Mouse (Mus musculus) 3134 (cell line): ENCODE data around the gene Tmem163.
A peak's percentile ranks its signal among the peaks of the same experiment; 100 is the strongest.

Experiments
- DNase-seq: peaks from one replicate; pipeline ENCODE4 v3.0.0-alpha.2; 2011; ENCODE audit warnings: low spot score; ENCODE audit not compliant: insufficient read length; ENCODE audit errors: extremely low read depth

The Tmem163 gene

DNA sequence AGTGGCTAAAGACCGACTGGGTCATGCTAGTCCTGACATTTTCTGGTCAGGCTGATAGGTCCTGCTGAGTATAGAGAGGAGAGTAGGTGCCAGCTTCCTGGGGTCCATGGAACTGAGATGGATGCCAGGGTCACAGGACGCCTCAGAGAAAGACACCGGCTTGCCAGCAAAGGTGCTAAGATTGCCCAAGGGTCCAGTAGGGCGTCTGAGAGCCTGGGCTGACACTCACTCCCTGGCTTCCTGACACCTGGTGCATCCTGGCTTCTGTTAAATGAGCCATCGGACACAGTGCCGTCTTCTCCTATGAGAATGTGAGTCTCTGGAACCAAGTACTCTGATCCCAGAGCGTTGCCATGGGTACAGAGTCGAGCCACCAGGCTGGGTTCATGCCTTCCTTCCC lies 170.4 kb downstream of the Tmem163 start:
- DNase-seq, result no peak

DNA sequence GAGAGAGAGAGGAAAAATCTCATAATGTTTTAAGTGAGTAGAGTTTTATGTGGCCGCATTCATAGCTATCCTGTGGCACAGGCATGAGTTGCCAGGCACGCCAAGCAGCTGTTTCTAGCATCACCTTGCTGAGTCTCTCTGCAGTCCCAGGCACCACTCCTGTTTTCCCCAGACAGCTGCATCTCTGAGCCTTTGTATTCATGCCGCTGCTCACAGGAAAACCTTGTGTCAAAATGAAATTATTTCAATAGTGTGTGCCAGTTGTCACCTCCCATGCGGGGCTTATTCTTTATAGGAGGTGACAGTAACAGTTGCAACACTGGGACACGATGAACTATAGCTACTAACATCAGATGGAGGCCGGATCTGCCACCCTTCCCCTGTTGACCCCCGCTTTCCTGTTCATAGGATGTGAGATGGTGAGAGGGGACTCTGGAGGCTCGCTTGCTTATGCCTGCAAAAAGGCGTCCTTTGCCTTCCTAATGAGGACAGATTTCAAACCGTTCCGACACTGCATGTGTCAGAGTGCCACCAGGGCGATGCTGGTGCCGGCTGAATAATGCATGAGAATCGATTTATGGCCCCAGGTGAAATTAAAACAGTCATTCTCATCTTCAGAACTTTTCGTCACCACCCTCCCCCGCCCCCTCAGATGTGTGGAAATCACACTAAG lies 171.1 kb downstream of the Tmem163 start:
- no peak for DNase-seq

DNA sequence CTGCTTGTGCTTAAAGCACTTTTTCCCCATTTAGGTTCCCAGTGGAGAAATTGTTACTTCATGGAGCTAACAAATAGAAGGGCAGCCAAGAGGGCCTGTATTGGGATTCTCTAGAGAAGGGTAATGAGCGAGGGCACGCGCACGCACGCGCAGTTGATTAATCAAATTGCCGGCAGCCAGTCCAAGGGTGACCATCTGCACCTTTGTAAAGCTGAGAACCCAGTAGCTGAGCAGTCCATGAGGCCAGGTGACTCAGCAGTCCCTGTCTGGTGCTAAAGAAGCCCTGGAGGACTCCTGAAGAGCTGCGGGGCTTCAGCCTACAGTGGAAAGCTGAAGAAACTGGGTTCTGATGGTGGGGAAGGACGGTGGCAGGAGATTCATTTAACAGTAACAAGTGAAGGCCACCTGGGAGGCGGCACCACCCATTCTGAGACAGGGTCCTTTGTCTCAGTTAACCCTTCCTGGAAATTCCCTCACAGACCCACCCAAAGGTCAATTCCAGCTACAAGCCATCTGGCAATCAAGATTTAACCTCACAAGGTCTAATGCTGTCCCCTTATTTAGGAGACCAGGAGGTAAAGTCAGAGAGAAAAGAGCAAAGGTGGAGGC lies 172.2 kb downstream of the Tmem163 start:
- DNase-seq, result no peak

DNA sequence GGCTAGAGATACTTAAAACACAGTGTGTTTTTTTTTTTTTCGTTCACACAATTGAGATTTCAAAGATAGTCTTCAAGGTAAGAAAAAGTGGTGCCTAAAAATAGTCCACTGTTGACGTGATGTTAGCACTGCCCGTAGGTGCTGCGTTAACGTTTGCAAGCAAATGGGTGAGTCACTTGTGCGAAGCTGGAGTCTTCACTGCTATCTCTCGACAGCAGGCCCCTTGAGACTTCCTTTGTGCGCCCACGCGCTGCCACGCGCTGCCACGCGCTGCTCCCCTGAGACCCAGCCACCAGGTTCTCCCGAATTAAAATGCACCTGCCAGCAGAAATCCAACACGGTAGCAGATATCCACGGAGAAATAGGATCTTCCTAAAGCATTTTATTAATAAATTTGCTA lies 178.6 kb downstream of the Tmem163 start:
- DNase-seq, result no peak

DNA sequence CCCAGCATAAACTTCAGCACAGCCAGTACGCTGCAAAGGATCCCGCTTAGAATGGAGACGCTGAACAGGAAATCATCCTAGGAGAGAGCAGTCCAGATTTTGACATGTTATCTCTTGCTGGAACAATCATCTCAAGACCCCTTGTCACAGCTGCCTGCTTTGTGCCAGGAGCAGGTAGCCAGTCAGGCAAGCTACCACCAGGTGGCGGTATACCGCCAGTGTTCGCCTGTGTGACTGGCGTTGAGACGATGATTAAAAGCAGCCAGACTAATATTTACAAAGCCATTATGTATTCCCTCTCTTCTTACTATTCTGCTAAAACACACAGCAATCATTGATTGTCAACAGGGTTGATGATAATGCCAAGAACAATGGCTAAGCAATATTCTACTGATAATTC lies 179.1 kb downstream of the Tmem163 start:
- no peak for DNase-seq

DNA sequence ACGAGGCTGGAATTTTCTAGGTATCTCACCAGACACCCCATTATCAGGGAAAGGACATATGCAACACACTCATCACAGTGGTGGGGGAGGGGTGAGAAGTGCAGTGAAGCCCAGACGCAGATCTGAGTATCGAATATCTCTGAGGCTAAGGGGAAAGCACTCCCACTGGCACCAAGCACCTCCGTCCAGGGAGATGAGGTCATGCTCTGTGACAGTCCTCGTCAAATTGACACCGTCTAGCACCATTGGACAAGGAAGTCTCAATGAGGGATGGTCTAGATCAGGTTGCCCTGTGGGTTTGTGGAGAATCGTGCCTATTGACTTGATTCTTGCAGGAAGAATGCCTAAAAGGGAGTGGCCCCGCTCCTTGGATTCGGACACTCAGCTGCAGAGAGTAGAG lies 180.6 kb downstream of the Tmem163 start:
- no peak for DNase-seq

DNA sequence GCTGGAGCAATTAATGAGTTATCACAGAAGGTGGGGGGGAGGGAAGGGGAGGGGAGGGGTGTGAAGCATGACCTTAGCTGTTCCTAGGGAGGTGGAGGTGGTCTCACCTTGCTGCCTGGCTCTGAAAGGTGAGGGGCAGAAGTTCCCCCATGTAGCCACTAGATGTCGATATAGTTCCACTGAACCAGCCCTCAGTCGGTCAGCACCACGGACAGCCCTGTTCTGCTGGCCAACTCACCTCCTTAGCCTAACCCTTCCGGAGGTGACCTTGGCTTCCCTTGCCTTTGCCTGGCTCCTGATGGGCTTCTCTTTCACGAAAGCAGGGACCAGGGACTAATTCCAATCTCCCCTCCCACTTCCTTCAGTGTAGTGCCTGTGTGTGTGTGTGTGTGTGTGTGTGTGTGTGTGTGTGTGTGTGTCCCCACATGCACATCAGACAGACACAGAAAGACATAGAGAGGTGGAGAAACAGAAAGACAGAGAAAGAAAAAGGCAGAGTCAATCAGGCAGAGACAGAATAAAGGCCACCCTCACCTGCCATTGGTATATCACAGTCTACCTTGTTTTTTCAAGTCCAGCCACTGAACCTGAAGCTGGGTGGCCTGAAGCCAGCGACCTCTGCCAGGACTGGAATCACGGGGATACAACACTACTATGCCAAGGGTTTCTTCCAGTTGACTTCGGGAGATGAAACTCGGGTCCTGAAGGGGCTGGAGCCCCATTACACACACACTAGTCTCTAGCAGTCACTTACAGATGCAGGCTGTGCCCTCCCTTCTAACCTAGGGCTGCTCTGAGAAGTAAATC lies 182.4 kb downstream of the Tmem163 start:
- DNase-seq, result peak; percentile 20

DNA sequence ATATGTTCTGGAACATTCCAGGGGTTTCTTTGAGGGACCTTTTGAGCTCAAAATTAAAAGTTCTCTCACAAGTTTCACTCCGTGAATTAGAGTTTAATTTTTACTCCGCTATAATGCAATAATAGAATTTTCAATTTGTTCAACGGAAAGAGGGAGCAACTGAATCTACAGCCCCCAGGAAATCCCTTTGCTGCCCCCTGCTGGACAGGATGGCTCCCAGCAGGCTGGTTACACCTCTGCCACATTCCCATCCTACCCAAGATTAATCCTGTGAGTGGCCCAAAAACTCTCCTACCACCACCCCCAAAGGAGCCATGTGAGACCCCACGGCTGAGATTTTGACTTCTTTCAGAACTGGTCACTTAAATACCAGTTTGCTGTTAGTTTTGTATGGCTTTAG lies 192.2 kb downstream of the Tmem163 start:
- no peak for DNase-seq

DNA sequence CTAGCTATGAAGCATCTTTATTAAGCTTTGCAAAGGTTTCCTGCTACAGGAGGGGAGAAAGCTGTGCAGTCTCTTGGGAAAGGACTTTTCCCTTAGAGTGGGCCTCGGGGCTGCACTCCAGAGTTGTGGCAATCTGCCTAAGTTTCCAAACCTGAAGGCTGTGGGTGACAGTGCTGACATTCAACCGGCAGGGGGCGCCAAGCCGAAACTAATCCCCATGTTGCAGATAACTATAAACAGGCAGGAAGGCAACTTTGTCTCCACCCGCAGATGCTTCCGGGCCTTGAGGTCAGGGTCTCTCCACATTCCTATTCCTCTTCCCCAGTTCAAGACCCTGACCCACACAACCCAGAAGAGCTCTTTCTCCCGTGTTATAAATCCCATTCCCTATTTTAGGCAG lies 194.5 kb downstream of the Tmem163 start:
- DNase-seq, result peak; percentile 16

DNA sequence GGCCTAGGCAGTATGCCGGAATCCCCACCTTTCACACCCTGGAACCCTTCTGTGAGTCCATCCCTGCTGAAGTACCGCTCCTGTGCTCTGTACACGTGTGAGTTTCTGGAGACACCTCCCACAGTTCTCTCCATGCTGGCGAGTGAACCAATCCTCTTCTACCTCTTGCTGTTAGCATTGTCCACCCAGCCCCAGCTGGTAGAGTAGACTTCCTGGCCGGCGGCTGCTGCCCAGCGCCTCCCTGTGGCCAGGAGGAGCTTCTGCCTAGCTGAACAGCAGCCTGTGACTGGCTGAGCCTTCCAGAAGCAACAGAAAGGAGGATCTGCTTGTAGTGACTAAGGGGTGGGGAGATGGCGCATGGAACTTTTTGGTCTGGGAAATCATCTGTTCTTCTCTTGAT lies 195.2 kb downstream of the Tmem163 start:
- DNase-seq, result peak; percentile 18

DNA sequence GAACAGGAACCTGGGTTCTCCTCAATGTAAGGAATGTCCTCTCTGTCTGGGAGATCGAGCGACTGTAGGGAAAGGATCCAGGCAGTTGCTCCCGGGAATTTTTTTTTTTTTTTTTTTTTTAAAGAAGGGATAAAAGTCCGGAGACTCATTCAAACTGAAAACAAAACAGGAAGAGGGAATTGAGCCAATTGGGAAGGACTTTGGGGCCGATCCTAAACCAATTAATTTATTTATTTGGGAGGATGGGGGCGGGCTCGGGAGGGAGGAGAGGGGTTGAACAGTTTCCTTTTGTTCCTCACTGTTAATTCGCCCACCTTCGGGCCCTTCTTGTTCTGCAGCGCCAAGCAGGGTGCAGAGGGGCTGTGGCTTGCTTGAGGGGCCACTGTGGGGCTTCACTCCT lies 196.4 kb downstream of the Tmem163 start:
- DNase-seq, result no peak

DNA sequence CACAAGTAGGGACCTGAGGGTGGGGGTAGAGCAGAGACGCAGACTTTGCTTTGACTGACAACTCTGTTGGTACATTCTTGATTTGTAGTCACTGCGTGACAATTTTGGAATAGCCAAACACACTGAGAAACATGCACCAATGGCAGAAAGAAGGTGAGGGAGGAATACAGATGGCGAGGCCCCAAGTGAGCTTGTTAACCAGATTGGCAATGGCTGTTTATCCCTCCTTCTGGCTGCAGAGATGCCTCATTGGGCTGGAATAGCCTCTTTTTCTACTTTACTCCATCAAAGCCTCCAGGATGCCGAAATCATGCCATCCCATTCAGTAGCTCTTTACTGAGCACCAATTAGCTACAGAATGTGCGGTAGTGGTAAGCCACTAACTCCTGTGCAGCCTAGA lies 203.6 kb downstream of the Tmem163 start:
- no peak for DNase-seq

DNA sequence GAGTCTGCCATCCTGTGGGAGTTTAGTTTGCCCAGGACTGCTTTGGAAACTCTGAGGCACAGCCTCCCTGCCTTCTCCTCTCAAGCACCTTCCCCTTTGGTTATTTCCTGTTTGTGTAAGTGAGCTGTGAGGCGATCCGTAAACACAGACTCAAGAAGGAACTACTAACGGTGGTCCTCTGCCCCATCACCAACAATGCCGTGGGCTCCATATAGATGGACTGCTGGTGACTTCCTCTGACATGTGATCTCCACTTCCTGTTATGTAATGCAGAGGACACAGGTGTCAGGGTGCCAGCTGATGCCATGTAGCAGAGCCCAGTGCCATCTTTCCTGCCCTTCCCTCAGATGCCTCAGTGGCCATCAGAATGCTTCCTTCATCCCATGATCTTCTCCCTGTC lies 209.2 kb downstream of the Tmem163 start:
- no peak for DNase-seq

DNA sequence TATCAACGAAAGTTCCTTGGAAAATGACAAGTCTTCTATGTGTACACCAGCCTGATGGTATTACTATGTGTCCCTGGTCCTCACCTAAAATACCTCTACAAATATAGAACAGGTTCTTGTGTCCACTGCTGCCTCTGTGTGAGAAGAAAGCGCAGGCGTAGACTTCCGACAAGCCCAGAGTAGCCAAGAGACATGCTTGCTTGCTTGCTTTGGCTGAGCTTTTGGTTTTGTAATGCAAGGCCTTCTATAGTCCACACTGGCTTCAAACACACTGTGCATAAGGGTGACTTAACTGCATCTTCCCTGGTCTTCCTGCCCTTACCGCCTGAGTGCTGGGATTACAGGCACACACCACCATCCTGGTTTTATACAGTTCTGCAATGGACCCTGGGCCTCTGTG lies 212.1 kb downstream of the Tmem163 start:
- no peak for DNase-seq

DNA sequence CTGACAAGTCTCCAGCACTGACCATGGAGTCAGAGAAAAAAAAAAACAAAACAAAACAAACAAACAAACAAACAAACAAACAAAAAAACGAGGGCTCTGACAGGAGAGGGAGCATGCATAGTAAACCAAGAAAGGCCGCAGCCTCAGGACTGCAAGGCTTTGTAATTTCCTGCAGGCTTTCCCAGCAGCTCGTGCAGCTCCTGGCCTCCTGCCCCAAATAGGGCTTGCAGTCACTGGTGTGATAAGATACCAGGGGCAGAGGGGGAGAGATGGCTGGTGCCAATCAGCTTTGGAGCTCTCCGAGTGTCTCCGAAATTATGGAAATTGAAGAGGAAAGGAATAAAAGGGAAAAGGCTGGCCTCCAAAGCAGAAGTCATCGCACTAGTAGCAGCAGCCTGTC lies 214.1 kb downstream of the Tmem163 start:
- no peak for DNase-seq

DNA sequence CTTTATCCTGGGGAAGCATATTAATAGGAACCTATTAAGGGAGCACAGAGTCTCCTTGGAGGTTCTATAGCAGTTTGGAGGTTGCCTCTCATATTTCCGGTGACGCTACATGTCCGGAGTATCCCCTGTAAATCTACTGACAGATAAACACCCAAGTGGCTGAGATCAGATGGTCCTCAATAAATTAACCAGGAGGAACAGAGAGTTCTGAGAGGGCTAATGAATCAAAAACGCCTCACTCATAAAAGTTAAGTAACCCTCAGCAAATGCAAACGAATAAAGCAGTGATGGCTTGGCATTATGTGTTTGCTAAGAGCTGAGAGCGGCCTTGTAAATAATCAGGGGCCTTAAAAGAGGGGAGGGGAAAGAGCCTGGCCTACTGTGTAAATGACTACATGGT lies 215.3 kb downstream of the Tmem163 start:
- no peak for DNase-seq

DNA sequence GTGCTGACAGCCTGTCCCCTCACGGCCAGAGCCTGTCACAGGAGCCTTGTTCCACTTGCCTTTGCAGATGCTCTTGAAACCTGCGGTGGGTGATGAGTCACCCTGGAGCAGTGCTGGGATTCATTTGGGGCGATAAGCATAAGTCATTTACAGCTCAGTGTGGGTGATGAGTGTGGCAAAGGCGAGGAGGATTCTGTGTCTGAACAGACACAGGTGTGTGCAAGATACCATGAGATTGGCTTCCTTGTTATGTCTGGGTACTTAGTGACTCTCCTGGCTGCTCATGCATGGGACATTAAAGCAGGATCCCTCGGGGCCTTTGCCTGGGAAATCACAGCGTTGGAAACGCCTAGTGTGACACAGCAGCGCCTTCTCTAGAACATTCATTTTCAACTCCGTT lies 218.3 kb downstream of the Tmem163 start:
- DNase-seq, result no peak

DNA sequence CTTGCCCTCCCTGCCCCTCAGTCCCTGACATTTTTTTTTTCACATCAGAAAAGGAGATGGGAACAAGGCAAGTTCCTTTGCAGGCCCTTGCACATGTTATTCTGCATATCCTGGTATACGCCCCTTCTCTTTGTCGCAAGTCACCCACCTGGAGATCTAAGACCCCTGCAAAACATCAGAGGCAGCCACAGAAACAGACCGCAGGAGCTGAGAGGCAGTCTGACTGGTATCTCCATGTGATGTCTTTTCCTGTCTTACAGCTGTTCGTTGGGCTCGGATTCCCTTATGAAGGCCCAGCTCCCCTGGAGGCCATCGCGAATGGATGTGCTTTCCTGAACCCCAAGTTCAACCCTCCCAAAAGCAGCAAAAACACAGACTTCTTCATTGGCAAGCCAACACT lies 219.8 kb downstream of the Tmem163 start:
- no peak for DNase-seq

DNA sequence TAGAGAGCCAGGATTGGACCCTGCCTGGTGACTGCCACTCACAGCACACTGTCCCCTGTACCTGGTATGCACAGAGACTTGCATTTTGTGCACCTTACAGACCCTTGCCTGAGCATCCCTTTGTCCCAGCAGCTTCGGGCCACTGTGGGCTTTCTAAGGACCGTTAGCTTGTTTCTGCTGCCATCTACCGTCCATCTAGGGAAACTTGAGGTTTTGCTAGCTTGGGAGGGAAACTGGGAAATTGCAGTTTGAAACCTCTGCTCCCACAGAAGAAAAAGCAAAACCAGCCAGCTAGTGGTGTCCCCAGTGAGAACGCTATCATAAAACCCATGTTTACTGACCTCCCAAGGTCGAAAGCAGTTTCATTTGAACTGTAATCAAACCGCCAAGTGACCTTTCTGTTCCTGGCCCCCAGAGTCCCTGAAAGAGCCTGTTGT lies 220.3 kb downstream of the Tmem163 start:
- peak; percentile 43 for DNase-seq

DNA sequence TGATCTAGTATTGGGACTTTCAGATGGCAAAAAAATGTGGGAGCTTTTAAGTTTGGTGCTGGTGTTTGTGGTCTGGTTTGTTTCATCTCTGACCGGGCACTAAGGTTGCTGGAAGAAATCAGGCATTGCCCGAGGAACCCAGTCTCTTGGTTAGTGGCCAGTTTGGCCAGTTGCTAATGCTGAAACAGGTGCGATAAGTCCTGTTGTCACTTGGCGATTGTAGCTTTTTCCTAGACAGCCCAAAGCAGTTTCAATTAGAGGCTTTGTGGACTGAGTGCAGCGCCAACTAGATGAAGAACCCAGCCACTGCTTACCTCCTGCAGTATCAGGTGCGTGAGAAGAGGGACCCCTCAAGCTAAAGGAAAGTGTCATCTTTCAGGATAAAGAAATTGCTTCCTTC lies 226.0 kb downstream of the Tmem163 start:
- no peak for DNase-seq

DNA sequence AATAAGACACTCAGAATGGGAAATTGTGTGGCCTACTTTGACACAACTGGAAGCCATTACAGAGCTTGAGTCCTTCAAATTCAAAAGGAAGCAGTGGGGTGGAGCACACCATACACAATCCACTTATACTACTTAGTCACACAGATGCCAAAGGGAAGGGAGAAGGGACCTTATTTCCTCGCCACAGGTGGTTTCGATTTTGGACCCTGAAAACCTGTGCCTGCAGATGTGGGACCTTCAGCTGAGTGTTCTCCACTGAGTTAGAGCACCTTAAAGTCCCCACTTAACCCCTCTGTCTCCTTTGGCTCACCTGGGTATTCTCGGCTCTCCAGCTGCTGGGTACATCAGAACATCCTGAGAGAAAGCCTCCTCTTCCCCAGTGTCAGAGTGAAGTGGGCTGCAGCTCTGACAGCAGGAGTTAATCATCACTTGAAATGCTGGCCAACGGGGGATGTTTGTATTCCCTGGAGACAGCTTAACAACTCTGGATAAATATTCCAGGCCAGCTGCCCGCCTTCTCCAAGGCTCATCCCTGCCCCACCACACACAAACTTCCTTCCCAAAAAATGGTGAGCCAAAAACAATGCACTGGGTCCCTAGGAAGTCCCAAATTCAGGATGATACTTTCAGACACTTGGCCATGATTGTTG lies 234.4 kb downstream of the Tmem163 start:
- peak; percentile 44 for DNase-seq
